Mouse (Mus musculus) CD8-positive naive resting alpha-beta T cell, adult 2 months (primary cell): Measurements from ENCODE around the gene Mkrn2os.
A peak's percentile ranks its signal among the peaks of the same experiment; 100 is the strongest.

ENCODE experiments used
- DNase-seq, 2 experiments: peaks; one replicate each; pipeline ENCODE4 v3.0.0; 2022; ENCODE audit warnings: low read depth in 2 of 2, low spot score in 2 of 2

Gene Mkrn2os

DNA sequence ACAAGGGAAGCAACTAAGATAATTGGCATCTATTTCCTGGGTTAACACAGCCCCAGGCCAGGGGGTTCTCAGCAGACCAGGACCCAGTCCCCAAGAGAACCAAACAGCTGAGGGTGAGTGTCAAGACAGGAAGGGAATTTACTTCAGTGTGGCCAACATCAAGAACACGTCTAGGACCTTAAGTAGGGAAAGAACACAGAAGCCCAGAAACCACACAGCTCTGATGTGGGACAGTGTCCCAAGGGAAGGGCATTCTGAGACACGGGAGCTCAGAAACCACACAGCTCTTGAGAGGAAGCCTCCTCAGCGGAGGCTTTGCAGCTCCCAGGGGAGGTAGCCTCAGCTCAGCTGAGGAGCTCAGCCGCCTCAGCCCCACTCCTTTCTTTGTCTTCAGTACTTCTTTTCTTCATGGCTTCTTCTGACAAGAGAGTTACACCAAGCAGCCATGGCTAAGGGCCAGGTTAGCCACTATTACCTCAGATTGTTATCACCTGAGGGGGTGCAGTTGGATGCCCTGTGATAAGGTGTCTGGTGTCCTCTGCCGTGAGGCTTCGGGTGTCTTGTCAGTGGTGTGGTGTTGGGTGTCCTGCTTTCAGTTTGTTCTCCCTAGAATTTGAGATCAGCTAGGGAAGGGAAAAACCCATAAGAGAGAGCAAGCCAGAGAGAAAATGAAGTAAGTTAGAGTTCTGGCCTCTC lies 8.8 kb downstream of the Mkrn2os start:
- DNase-seq = no peak

GRCm38 (mm10) chr6:115582328-115583115 lies 9.9 kb downstream of the Mkrn2os start:
- no peak for DNase-seq

GRCm38 (mm10) chr6:115580810-115581209 lies 11.6 kb downstream of the Mkrn2os start:
- no peak for DNase-seq

DNA sequence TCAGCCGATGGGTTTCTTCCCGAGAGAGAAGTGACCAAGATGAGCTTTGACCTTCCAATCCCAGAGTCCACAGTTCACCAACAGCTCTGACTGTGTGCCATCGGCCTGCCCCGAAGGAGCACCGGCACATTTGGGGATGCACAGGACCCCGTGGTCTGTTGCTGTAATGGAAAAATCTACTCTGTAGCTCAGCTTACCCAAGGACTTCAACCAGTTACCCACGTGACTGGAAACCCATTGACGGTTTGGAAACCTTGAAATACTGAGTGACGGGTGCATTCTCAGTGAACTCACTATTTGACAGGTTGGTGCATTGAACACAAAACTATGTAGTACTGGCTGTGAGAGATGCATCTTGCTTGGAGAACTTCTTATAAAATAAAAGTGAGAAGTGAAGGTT lies 14.4 kb downstream of the Mkrn2os start:
- DNase-seq = no peak

- DNase-seq = no peak
These were observed 15.0 kb downstream of the Mkrn2os start for GRCm38 (mm10) chr6:115577407-115577806.

DNA sequence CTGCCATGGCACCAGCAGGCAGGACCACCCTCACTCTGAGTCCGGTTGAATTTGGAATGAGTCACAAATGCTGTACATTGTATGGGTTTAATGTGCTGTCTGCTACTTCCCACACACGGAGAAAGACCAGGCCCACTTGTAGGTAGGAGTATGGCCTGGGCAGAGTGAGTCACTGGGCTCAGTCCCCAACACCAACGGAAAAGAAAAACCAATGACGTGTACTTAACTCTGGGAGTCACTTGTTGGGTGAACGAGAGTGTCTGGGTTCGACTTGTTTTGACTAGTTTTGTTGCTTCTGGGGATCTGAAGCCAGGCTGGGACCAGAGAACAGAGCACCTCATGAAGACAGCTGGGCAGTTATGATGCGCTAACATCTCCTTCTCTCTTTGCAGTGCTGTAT lies 18.2 kb downstream of the Mkrn2os start:
- DNase-seq = no peak

GRCm38 (mm10) chr6:115565479-115566045 lies 26.8 kb downstream of the Mkrn2os start:
- DNase-seq = no peak

- DNase-seq = peak in 1 of 2 experiments; percentile 6
These were observed 32.4 kb downstream of the Mkrn2os start for GRCm38 (mm10) chr6:115559651-115560632.

GRCm38 (mm10) chr6:115558176-115558575 lies 34.2 kb downstream of the Mkrn2os start:
- no peak for DNase-seq

GRCm38 (mm10) chr6:115555485-115555884 lies 36.9 kb downstream of the Mkrn2os start:
- DNase-seq = no peak

GRCm38 (mm10) chr6:115546276-115546675 lies 46.1 kb downstream of the Mkrn2os start:
- peak; percentile 19 to 52 for DNase-seq

GRCm38 (mm10) chr6:115544442-115544970 lies 47.9 kb downstream of the Mkrn2os start, which contains the start of gene Tsen2:
TSS of gene Tsen2 (plus strand) at chr6:115544664.
- DNase-seq = peak; percentile 91 to 98

DNA sequence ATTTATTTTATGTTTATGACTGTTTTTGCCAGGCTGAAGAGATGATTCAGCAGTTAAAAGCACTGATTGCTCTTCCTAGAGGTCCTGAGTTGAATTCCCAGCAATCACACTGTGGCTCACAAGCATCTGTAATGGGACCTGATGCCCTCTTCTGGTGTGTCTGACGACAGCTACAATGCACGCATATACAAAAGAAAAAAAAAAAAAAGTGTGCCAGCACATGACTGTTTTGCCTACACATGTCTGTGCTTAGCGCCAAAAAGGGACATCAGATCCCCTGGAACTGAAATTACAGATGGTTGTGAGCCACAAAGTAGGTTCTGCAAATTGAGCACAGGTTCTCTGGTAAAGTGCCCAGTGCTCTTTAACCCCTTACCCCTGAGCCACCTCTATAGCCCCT lies 50.0 kb downstream of the Mkrn2os start:
- DNase-seq = no peak

- no peak for DNase-seq
These were observed 50.6 kb downstream of the Mkrn2os start for GRCm38 (mm10) chr6:115541676-115542275.

DNA sequence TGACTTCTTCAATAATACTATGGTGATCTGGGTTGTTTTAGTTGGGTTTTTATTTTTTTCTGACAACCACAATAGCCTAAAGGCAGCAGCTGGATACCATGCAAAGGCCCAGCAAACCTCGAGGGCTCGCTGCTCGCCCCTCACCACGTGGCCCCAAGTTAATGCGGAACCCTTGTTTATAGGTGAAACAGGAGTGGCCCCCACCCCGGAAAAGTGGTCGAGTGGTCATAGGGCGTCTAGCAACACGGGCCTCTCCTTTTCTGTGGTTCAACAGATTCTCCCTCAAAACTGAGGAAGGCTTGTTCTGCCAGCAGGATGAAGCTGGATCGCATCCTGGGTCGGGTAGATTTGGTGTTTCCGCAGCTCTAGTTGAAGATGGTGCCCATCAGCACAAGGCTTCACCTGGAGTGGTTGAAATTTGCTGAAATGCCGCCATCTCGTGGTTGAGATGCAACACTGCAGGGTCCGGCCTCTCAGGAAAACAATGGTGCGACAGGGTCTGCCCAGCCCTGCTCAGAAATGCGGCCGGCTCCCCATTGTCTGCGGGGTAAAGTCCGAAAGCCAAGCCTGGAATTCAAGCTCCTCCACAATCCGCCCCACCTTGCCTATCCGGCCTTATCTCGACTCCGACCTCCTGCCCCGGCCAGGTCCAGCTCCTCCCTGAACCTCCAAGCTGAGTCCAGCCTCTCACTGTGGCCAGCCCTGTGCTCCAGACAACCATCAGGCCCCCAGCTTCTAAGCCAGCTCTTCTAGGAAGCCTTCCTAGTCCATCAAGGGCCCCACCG lies 53.5 kb downstream of the Mkrn2os start:
- peak; percentile 72 to 77 for DNase-seq

GRCm38 (mm10) chr6:115536169-115536568 lies 56.2 kb downstream of the Mkrn2os start:
- no peak for DNase-seq

- DNase-seq = no peak
These were observed 57.8 kb downstream of the Mkrn2os start for GRCm38 (mm10) chr6:115534617-115535016.
